Mouse (Mus musculus): ENCODE data around the gene Gck.
A peak's percentile ranks its signal among the peaks of the same experiment; 100 is the strongest.
"Not testable (repeated sequence)": the region's sequence is repeated elsewhere in the genome, so short reads cannot be mapped to it uniquely, and the experiment has no call there.

Gck gene

DNA sequence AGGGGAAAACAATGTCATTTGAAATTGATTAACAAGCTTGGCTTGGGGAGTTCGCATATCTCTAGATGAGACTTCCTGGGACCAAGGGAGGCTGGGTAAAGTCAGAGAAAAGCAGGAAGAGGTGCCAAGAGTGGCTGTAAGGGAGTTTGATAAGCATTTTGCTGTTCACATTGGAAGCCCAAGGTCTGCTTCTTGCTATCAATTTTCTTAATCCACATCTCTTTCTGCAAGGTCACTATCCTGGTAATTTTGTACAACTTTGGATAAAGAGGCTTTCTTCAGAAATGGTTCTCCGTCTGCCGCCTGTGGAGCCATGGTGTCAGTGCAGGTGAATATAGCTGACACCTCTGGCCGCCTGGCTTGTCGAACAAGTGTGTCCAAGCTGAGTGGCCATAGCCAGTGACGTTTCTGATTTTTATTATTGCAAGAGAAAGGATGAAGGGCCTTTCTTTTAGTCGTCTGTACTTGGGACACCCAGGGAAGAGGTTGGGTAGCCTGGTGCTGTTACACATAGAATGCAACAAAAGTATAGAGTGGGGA lies 5.2 kb upstream of the Gck start:
- DNase-seq (ENCODE audit: low spot score in 2 of 2): peak; percentile 12 to 36

GRCm38 (mm10) chr11:5954435-5954834 lies 4.6 kb upstream of the Gck start:
- DNase-seq (ENCODE audit: low spot score in 2 of 2): no peak

DNA sequence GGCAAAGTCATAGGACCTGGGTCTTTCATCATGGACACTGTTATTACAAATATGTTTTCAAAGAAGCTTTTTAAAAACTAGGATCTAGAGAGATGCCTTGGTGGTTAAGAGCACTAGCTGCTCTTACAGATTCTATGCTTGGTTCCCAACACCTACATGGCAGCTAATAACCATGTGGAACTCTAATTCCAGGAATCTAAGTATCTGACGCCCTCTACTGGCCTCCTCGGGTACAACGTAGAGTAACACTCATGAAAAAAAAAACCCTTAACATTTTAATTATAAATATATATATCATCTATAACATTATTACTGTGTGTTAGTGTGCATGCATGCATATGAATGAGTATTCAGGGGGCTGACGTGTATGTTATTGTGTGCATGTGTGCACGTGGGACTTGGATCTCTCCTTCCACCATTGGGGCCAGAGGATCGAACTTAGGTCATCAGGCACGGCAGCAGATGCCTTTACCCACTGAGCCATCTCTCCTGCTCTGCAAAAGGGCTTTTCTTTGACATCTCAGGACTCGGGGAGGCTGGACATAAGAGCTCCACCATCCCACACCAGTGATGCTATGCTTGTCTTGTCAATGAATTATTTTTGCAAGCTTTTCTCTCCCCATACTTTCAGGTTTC lies 3.4 kb upstream of the Gck start:
- DNase-seq (ENCODE audit: low spot score in 2 of 2): no peak

GRCm38 (mm10) chr11:5952501-5952900 lies 2.6 kb upstream of the Gck start:
- DNase-seq (ENCODE audit: low spot score in 2 of 2): no peak

- no peak for DNase-seq (ENCODE audit: low spot score in 2 of 2)
These were observed 1.2 kb downstream of the Gck start for GRCm38 (mm10) chr11:5948546-5949250.

DNA sequence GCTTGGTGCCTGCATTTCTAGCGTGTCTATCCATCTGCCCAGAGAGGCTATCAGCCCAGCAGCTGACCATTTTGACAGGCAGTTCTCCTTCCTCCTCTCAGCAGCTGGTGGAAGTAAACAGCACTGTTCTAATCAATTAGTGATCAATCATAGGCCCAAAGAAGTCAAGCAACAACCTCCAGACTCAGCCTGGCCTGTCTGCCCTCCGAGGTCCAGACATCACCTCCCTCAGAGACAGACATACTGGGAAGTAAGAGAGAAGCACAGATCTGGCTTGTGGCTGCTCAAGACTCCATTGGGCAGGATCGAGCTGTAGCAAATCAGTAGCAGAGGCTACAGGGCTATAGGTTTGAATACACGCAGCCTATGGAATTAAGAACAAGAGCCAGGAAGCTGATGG lies 2.1 kb downstream of the Gck start:
- DNase-seq (ENCODE audit: low spot score in 2 of 2): no peak

DNA sequence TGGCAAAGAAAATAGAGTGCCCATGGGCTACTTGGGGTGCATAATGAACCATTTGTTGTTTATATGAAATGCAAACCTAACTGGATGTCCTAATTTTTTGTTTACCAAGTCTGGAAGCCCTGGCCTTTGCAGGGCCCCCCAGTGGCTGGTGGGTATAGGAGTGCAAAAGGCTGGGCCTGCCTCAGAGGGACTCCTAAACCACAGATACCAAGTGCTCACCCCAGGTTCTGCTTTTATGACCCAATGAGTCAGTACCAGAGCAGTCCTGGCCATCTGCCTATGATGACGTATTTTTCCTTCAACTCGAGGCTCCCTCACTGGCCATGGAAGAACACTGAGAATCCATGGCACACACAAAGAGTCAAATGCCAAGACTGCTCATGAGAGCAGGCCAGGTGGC lies 4.8 kb downstream of the Gck start:
- DNase-seq (ENCODE audit: low spot score in 2 of 2): no peak

DNA sequence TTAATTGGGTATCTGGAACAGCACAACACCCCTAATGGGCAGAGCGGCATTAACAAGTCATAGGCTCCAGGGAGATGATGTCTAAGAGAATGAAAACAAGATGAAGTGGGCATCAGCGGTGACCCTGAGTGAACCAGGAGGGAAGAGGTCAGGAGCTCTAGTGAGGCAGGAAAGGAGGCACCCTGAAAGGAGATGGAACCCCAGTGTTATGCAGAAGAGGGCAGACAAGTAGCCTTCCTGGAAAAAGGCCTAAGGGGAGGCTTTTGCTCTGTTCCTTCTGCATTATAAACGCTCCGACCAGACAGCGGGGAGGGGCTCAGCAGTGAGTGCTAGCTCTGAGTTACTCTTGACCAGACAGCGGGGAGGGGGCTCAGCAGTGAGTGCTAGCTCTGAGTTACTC lies 6.9 kb downstream of the Gck start:
- no peak for DNase-seq (ENCODE audit: low spot score in 2 of 2)

DNA sequence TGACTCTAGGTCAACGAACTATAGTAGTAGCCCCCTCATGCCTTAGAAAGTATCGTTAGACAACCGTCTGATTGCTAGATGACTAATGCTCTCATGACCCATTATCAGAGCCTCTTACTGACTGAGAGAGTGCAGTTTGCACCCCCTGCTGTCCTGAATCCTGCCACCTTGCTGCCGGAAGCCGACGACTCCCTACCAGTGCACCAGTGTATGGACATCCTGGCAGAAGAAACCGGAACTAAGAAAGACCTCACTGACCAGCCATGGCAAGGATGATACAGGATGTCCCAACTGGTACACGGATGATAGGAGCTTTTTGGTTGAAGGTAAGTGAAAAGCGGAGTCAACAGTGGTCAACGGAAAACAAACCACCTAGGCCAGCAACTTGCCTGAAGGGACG lies 15.3 kb downstream of the Gck start:
- not testable (repeated sequence) for DNase-seq (ENCODE audit: low spot score in 2 of 2)

DNA sequence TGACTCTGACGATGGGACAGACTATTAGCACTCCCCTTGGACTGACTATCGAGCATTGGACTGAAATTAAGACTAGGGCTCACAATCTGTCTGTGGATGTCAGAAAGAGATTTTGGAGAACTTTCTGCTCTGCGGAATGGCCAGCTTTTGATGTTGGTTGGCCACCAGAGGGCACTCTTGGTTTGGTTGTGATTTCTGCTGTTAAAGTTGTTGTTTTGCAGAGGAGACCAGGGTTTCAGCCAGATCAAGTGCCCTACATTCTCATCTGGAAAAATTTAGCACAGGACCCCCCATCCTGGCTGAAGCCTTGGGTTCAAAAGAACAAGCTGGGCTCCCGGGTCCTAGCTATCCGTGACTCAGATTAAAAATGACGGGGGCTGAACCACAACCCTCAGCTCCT lies 17.9 kb downstream of the Gck start:
- DNase-seq (ENCODE audit: low spot score in 2 of 2): peak in 1 of 2 experiments; percentile 48

DNA sequence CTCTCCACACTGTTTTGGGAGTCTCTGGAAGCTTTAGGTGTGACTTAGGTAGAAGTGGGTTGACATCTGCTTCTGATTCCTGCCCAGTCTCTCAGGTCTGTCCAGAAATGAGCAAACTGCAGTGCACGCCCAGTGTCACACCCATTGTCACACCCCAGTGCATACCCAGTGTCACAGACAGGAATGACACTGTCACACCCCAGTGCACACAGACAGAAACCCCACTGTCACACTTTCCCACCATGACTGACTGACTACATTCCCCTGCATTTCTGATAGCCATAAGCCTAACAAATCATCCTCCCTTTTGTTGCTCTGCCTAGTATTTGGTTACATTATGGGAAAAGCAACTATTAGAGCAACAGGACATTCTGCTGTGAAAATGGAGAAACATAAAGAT lies 19.3 kb downstream of the Gck start:
- DNase-seq (ENCODE audit: low spot score in 2 of 2): no peak

- no peak for DNase-seq (ENCODE audit: low spot score in 2 of 2)
These were observed 23.1 kb downstream of the Gck start for GRCm38 (mm10) chr11:5926696-5927220.

GRCm38 (mm10) chr11:5924699-5925098 lies 25.2 kb downstream of the Gck start:
- no peak for DNase-seq (ENCODE audit: low spot score in 2 of 2)

DNA sequence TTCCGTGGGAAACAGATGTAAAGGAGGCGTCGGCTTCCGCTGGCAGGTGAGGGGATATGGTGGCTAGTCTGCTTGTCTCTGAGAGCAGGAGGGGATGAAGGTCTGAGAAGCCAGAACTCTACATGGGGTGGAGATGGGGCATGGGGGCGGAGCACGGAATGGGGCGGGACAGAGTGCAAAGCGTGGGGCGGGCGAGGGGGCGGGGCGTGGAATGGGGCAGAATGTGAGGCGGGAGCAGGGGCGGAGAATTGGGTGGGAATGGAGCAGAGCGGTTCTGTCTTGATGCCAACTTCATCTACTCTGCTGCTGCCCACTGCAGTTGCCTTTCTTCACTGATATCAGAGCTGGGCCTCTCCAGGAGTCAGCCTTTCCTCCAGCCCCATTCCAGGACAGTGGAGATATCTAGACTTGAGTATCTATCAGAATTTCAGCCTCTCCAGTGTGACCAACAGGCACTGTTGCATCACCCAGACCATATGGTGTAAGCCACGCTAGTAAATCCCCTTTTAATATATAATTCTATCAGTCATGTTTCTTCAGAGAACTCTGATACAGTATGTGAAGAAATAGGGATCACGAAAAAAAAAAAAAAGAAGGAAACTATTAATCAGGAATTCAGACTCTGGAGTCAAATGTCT lies 29.4 kb downstream of the Gck start:
- no peak for DNase-seq (ENCODE audit: low spot score in 2 of 2)

- no peak for DNase-seq (ENCODE audit: low spot score in 2 of 2)
These were observed 30.3 kb downstream of the Gck start for GRCm38 (mm10) chr11:5919606-5920005.

GRCm38 (mm10) chr11:5918111-5918510 lies 31.8 kb downstream of the Gck start:
- DNase-seq (ENCODE audit: low spot score in 2 of 2): no peak

GRCm38 (mm10) chr11:5916178-5916548 lies 33.7 kb downstream of the Gck start:
- no peak for DNase-seq (ENCODE audit: low spot score in 2 of 2)

GRCm38 (mm10) chr11:5915429-5916177 lies 34.3 kb downstream of the Gck start:
- no peak for DNase-seq (ENCODE audit: low spot score in 2 of 2)

GRCm38 (mm10) chr11:5914940-5915339 lies 34.9 kb downstream of the Gck start:
- no peak for DNase-seq (ENCODE audit: low spot score in 2 of 2)

DNA sequence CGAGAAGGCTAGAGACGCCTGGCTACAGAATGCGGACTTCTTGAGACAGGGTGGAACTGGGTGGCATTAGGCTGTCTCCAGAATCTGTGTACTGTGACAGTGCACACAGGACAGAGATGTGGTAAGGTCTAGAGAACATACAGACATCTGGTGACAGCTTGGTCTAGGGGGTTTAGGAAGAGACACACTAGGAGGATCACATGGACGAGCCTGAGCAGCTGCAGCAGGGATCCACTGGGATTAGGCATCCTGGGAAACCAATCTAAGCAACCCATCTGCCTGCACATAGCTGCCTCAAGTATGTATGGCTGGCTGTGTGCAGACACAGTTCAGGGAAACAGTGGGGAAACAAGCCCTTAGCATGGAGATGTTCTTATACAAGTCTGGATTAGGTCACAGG lies 35.9 kb downstream of the Gck start:
- DNase-seq (ENCODE audit: low spot score in 2 of 2): no peak

DNA sequence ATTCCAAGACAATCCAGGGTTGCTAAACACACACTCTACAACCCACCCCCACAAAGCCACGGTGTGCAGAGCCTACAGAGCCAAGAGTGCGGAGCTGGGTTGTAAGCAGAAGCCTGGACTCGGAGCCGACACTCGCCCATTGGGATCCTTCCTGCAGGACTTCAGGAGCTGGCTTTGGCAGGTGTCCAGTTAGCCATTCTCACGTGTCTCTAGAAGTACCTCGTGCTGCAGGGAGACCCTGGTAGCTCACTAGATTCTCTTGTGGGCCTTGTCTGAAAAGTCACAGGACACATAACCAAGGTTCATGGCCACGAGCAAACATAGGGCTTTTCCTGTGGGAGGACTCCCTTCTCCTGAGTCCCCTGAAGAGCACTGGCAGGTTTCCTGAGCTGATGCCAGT lies 36.6 kb downstream of the Gck start:
- no peak for DNase-seq (ENCODE audit: low spot score in 2 of 2)

GRCm38 (mm10) chr11:5912635-5913034 lies 37.2 kb downstream of the Gck start:
- peak in 1 of 2 experiments; percentile 32 for DNase-seq (ENCODE audit: low spot score in 2 of 2)
